Mouse (Mus musculus) monocyte, adult 2 months (primary cell): ENCODE results near the gene Naa80.

ENCODE experiments used
- DNase-seq, 2 experiments: peaks; one replicate each; pipeline ENCODE4 v3.0.0; 2022; ENCODE audit warnings: low spot score in 2 of 2, low read depth in 1 of 2

Gene Naa80

GRCm38 (mm10) chr9:107578587-107578986 is at the start of gene Naa80:
Naa80 (plus strand) TSS chr9:107578887.
- DNase-seq: no peak

- DNase-seq: peak; percentile 74 to 76
Observed at GRCm38 (mm10) chr9:107533791-107534407, 44.8 kb upstream of the Naa80 start, which contains the start of gene Tmem115. Tmem115 (plus strand) TSS chr9:107533945.

GRCm38 (mm10) chr9:107534408-107535202 is 44.1 kb upstream of the Naa80 start:
- no peak for DNase-seq

GRCm38 (mm10) chr9:107538231-107538630 is 40.5 kb upstream of the Naa80 start:
- DNase-seq: no peak

GRCm38 (mm10) chr9:107538711-107539110 is 40.0 kb upstream of the Naa80 start:
- no peak for DNase-seq

- no peak for DNase-seq
Observed at GRCm38 (mm10) chr9:107539940-107540339, 38.7 kb upstream of the Naa80 start.

GRCm38 (mm10) chr9:107540420-107540819 is 38.3 kb upstream of the Naa80 start:
- DNase-seq: no peak

- no peak for DNase-seq
Observed at GRCm38 (mm10) chr9:107541005-107541404, 37.7 kb upstream of the Naa80 start.

- peak; percentile 64 to 85 for DNase-seq
Observed at GRCm38 (mm10) chr9:107541474-107542351, 37.0 kb upstream of the Naa80 start, which contains the start of the genes Cyb561d2 and Nprl2. Cyb561d2 (minus strand) TSS chr9:107542193. Nprl2 (plus strand) TSS chr9:107542226.

- no peak for DNase-seq
Observed at GRCm38 (mm10) chr9:107542352-107542686, 36.4 kb upstream of the Naa80 start.

- no peak for DNase-seq
Observed at GRCm38 (mm10) chr9:107542721-107543120, 36.0 kb upstream of the Naa80 start.

GRCm38 (mm10) chr9:107543299-107543698 is 35.4 kb upstream of the Naa80 start:
- no peak for DNase-seq

- no peak for DNase-seq
Observed at GRCm38 (mm10) chr9:107544196-107544700, 34.4 kb upstream of the Naa80 start.

GRCm38 (mm10) chr9:107544729-107545128 is 34.0 kb upstream of the Naa80 start:
- no peak for DNase-seq

GRCm38 (mm10) chr9:107545199-107545598 is 33.5 kb upstream of the Naa80 start:
- no peak for DNase-seq

- DNase-seq: peak in 1 of 2 experiments; percentile 58
Observed at GRCm38 (mm10) chr9:107545602-107546001, 33.1 kb upstream of the Naa80 start.

- DNase-seq: peak; percentile 55 to 60
Observed at GRCm38 (mm10) chr9:107547026-107547425, 31.7 kb upstream of the Naa80 start, which contains the start of gene Zmynd10. Zmynd10 (plus strand) TSS chr9:107547298.

GRCm38 (mm10) chr9:107547957-107548356 is 30.7 kb upstream of the Naa80 start:
- no peak for DNase-seq

GRCm38 (mm10) chr9:107548820-107549219 is 29.9 kb upstream of the Naa80 start:
- no peak for DNase-seq

GRCm38 (mm10) chr9:107549297-107550074 is 29.2 kb upstream of the Naa80 start:
- DNase-seq: no peak
